Mouse (Mus musculus): ENCODE results near the gene Hivep2. TPM values are rescaled to one million over a fixed set of nuclear protein-coding genes. Genes with fewer than 3 reads are reported as not detected.

Gene Hivep2
- polyA plus RNA-seq, 1 experiment from 2014 or later = 5.6 TPM

DNA sequence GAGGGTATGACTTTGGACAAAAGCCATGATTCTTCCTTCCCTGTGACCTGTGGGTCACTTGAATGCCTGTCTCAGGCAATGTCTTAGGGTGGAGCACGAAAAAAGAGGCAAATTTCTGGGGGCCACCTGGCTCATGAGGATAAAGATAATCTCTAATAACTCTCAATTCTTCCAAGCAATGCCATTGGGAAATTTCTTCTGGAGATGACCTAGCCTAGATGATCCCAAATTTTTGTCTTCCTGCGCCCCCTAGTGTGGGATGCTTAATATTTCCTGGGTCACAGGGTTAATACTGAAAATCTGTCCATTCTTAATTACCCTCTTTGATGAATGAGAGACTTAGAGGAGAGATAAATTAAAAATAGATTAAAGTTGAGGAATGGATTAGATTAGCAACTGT, 234.4 kb downstream of the Hivep2 start:
- Histone ChIP-seq H3K9me3 (replicated peaks; ENCODE audit: control insufficient read depth, low read length) (no peaks in the 10 kb centered on the region), H3K36me3 (ENCODE audit: control insufficient read depth, insufficient read depth, low read length) (no peaks in the 10 kb centered on the region), H3K27me3 (ENCODE audit: control insufficient read depth, insufficient read depth, low read length) (no peaks in the 10 kb centered on the region), H3K4me1 (ENCODE audit: control insufficient read depth, insufficient read depth, low read length) (no peaks in the 10 kb centered on the region), H3K27ac (ENCODE audit: low read length) (no peak overlapping the region), H3K4me3 (replicated peaks; ENCODE audit: low read length) (no peak overlapping the region), H3K9ac (ENCODE audit: low read length) (no peak overlapping the region), H3K4me2 (ENCODE audit: low read depth, low read length) (no peak overlapping the region)
- 7% methylated on average over 2 of the region's 2 CpGs for WGBS
- no peak for ATAC-seq (ENCODE audit: insufficient read depth, low FRiP score)

Other genes starting within 250 kb of the Hivep2 start
- 39.4 and 42.1 TPM in 2 replicates for gene Aig1, start 97.1 kb upstream of the Hivep2 start, polyA plus RNA-seq (2015; fragmentation: Nextera tagmentation; extraction: Ambion mirVana)

All from stomach, embryonic 16.5 days (tissue).